Mouse (Mus musculus) spleen, adult 18-20 months (tissue): ENCODE data around the gene Gfra1.

Source experiments
- DNase-seq, 2 experiments: peaks; one replicate each; pipeline ENCODE4 v3.0.0; 2022; ENCODE audit warnings: mixed read lengths in 2 of 2

Gene Gfra1

DNA sequence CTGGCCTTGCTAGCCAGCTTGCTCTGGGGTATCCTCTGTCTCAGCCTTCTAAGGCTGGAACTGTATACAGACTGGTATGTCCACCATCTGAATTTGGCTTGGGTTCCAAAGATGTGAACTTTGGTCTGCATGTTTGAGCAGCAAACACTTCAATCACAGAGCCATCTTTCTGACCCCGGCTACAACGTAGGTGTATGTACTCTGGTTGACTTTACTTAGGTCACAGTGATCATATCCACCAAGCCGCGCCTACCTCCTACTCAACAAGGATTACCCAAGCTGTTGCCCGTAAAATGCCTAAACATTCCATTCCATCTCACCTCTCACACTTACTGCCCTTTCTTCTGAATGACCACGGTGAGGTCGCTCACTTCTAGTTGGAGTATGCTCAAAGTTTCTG, 14.5 kb downstream of the Gfra1 start:
- DNase-seq: no peak

GRCm38 (mm10) chr19:58438762-58439161, 16.9 kb downstream of the Gfra1 start:
- no peak for DNase-seq

GRCm38 (mm10) chr19:58437441-58438071, 18.2 kb downstream of the Gfra1 start:
- DNase-seq: no peak

GRCm38 (mm10) chr19:58436874-58437273, 18.8 kb downstream of the Gfra1 start:
- no peak for DNase-seq

DNA sequence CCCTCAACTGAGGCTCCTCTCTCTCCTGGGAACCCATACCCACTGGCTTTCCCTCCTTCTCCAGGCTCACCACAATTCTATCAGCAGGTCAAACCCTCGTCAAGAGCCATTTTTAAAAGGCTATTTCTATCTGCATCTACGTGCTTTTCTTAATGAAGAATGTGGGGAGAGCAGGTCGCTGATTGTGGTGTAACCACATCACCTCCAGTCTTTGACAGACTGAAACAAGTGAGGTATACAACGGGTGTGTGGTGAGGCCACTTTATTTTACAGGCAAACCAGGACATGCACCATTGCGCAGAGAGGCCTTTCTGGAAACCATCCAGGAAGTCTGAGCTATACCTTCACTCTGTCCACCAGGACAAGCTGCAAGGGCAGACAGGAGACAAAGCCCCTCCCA, 19.8 kb downstream of the Gfra1 start:
- DNase-seq: no peak

GRCm38 (mm10) chr19:58432840-58433239, 22.9 kb downstream of the Gfra1 start:
- DNase-seq: no peak

DNA sequence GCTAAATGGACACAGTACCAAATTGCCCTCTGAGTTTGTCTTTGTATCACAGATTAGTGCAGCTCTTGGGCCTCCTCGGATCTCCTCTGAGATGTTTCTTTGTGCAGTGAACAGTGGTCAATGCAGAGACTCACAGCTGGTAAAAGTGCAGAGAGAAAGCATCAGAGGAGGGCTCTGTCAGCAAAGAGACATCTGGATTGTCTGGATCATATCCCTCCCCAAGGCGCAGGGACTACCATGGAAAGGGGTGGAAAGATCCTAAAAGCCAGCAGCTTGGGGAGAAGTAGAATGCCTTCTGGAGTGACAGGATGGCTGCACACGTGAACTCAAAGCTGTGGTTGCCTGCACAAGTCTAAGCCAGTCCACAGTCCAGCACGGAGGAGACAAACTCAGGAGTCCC, 27.2 kb downstream of the Gfra1 start:
- no peak for DNase-seq

GRCm38 (mm10) chr19:58427348-58427747, 28.4 kb downstream of the Gfra1 start:
- DNase-seq: no peak

DNA sequence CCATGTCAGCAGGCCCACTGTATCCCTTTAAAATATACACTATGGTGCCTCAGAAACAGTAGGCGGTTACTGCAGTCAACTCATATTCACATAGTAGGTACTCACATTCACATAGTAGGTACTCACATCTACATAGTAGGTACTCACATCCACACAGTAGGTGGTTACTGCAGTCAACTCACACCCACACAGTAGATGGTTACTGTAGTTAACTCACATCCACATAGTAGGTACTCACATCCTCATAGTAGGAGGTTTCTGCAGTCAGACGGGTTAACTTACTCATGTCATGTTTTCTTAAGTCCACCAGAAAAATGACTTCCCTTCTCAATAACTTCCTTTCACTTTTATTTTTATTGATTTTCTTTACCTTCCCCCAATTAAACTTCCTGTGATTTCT, 30.8 kb downstream of the Gfra1 start:
- DNase-seq: no peak

DNA sequence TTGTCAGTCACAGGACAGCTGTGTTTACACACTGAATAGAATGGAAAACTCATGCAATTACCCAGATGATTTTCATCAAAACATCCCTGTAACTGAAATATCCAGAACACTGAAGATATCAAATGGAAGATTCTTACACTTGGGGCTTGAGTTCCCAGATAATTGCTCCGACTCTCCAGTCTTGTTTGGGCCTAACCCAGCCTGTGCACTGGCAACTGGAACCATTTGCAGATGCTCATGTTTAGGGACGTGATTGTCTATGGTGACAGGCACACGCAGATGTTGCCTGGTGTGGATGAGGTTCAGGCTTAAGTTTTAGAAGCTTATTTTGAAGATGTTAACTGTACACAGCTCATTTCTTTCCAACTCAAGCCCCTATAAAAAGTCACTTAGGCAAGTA, 31.5 kb downstream of the Gfra1 start:
- no peak for DNase-seq

DNA sequence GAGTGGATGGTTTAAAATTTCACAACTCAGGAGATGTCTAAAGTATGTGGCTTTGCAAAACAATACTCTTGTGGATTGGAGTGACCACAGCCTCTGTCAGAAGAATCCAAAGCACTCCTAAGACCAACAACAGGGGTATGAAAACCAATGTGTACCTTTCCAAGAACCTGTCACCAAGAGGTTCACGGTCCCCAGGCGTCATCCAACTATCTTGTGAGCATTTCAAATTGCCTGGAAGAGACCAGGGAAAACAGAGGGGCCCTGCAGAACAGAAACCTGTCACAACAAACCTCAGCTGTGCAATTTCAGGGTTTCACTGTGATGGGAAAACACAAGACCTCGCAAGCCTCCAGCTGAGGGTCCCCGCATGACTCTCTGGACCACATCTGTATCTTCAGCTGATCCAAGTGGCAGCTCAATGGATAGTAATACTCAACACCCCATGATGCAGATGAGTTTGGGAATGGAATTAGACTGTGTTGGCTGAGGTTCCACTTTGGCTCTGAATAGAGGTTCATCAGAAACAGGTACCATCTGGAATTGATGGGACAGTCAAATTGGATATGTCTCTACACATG, 32.7 kb downstream of the Gfra1 start:
- no peak for DNase-seq

DNA sequence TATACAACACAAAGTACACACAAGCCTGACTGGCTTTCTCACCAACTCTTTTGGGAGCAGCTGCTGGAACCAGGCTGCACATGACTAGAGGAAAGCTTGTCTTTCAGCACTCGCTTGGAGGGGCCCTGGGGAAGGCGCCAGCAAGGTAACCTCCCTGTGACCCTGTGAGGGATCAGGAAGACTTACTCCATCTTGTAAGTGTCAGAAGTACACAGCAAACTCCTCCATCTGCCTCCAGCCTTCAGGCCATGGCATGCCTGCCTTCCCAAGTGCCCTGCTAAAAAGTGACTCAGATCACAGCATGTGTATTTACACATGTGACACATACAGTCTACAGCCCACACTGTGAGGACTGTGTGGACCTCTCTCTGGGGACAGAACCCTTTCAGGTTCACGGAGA, 36.0 kb downstream of the Gfra1 start:
- no peak for DNase-seq

DNA sequence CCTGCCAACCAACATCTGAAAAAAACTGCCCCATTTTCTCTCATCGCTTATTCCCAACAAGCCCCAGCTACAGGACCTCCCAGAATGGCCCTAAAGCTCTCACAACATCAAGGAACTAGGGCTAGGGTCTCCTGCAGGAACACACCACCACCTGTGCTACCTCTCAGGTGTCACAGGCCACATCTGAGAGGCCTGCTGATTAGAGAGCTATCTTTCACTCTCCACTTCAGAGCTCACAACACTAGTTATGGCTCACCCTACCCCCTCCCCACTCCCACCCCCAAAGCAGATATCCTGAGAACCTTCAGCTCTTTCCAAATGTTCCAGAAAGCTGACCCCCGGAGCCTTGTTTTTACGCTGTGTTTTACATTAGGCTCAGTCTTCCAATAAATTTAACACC, 36.4 kb downstream of the Gfra1 start:
- DNase-seq: no peak

DNA sequence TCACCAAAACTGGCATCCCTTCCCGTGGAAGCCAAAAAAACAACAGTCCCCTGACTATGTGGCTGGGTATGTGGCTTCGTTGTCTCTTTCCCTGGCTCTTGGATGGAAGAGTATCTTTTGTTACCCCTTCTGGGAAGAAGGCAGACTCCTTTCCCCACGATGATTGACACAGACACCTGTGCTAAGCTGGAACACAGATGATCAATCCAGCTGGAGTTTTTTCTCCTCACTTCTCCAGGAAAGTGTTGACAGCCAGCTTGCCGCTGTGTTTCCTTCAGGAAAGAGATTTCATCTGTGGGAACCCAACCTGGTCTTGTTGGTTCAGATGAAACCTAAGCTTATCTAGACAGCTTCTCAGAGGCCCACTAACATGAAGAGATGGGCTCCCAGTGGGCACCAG, 40.5 kb downstream of the Gfra1 start:
- DNase-seq: no peak

GRCm38 (mm10) chr19:58414733-58415132, 41.0 kb downstream of the Gfra1 start:
- no peak for DNase-seq

- DNase-seq: no peak
These were observed 42.4 kb downstream of the Gfra1 start for GRCm38 (mm10) chr19:58413290-58413689.

GRCm38 (mm10) chr19:58412811-58413210, 42.9 kb downstream of the Gfra1 start:
- no peak for DNase-seq

- DNase-seq: no peak
These were observed 49.0 kb downstream of the Gfra1 start for GRCm38 (mm10) chr19:58406726-58407125.

DNA sequence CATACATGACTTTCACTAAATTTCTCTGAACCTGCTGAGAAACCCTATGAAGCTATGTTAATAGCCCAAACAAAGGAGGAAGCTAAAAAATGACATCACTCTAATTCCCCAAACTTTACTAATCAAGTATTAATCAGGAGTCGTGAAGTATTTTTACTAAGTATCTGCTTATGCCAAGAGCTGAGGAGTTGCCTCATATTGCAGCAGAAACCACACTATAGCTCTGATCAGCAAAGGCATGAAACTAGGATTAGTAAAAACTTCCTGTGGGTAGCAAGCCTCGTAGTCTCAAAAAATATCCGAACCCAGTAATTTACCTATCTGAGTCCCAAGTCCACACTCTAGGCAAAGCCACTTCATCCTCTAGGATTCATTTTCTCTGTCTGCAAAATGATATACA, 55.5 kb downstream of the Gfra1 start:
- no peak for DNase-seq

DNA sequence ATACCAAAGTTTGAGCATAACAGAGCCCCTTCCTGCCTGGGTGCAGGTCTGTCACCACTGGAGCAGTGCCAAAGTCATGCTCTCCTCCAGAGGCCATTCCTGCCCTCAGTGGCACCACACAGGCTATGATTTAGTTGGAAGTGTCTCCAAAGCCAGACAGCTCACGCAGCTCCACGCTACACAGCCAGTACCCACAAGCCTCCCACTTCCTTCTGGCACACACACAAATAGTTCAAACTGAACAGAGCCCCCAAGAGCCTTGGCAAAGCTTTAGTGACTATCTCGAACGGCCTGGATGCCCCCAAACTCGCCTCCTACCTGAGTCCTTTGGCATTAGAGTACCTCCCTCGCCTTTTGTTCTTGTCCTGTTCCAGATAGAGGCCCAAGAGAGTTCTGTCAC, 56.5 kb downstream of the Gfra1 start:
- DNase-seq: no peak

GRCm38 (mm10) chr19:58396604-58396984, 59.1 kb downstream of the Gfra1 start:
- DNase-seq: no peak

DNA sequence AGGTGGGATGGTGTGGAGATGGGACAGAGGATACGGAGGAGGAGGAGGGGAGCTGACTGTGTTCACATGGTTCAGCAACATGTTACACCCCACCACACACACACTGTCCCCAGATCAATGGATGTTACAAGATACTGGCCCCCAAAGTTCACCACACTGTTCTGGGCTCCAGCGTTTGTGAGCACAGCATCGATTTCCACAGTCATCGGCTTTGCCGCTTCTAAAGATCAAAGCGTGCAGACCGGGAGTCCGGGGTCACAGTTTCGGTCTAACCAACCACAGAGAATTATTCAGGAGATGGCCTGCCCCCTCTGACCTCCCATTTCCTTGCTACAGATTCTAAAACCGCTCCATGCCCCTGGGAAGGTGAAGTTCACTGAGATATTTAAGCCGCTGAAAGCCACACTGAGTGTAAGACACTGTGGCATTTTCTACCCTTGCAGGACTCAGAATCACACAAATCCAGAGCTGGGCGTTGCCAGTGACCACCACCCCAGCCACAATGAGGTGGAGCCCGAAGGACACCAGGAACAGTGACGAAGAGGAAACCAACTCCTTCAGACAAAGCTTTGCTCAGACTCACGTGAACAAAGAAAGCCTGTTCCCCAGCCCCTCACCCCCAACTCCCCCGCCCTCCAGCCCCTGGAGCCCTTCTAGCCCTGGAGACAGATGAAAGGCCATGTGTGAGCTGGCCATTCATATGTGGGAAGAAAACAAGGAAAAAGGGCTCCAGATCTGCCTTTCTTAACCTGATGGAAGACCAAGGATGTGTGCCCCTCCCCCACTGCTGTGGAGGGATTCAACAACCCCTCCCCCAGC, 59.7 kb downstream of the Gfra1 start:
- no peak for DNase-seq

DNA sequence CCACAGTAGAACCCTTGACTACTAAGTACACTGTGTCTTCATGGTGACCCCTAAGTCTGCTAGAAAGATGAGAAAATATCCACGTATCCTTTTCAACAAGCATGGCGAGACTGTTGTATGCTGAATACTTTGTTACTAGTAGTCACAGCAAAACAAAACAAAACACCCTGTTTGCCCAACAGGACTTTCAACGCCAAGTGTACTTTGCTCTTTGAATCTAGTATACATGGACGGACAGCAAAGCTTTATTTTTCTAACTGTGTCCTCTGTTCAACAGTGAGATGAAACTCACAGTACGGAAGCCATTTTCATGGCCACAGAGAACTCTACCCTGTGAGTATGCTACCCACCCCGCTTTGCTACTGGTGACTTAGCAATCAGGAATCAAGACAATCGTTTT, 62.6 kb downstream of the Gfra1 start:
- no peak for DNase-seq

DNA sequence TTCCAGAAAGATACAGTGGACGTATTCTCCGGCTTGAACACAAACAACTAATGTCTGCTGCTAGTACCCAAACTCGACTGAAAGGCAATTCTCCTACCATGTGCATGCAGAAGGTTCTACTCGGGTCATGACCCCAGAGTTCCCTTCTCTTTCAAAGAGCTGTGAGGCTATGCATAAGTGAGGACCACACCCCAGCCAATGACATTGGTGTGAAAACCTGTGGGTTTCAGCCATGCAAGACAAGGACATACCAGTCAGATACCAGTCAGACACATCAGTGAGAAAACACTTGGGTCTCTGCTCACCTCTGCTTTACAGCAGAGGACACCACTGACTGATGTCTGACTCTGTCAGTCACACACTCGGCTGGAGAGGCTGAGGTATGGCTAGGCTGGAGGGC, 63.9 kb downstream of the Gfra1 start:
- DNase-seq: no peak
